Mouse (Mus musculus) midbrain, embryonic 11.5 days (tissue): Measurements from ENCODE around the gene Fam124a. TPM values are rescaled to one million over a fixed set of nuclear protein-coding genes. Genes with fewer than 3 reads are reported as not detected.
"Not testable (repeated sequence)": the region's sequence is repeated elsewhere in the genome, so short reads cannot be mapped to it uniquely, and the experiment has no call there.

Source experiments
- ATAC-seq: fragments of 200-750 bp; cut with Nextera tagmentation; 2 replicates; pipeline ENCODE4 v1.8.0; 2017; ENCODE audit warnings: moderate TSS enrichment, moderate library complexity; ENCODE audit not compliant: low FRiP score
- DNase-seq: peaks from one replicate; pipeline ENCODE4 v3.0.0; 2015; ENCODE audit warnings: low spot score; ENCODE audit errors: missing footprints
- H3K27ac ChIP-seq: fragments of 300-500 bp; sonication (generic); 2 replicates; pipeline ENCODE4 v1.5.1; 2014; ENCODE audit warnings: low read depth, low read length
- H3K27me3 ChIP-seq: fragments of 300-500 bp; sonication (generic); 2 replicates; pipeline ENCODE4 v1.6.1; 2014; ENCODE audit warnings: mild to moderate bottlenecking, low read length, moderate library complexity, mixed read lengths; ENCODE audit not compliant: control insufficient read depth, insufficient read depth
- H3K36me3 ChIP-seq: fragments of 300-500 bp; sonication (generic); 2 replicates; pipeline ENCODE4 v1.6.1; 2014; ENCODE audit warnings: mild to moderate bottlenecking, low read length, moderate library complexity, mixed read lengths; ENCODE audit not compliant: control insufficient read depth, insufficient read depth
- H3K4me1 ChIP-seq: fragments of 300-500 bp; sonication (generic); 2 replicates; pipeline ENCODE4 v1.6.1; 2014; ENCODE audit warnings: low read length; ENCODE audit not compliant: control insufficient read depth, insufficient read depth
- H3K4me2 ChIP-seq: fragments of 300-500 bp; sonication (generic); 2 replicates; pipeline ENCODE4 v1.6.1; 2014; ENCODE audit warnings: mild to moderate bottlenecking, moderate library complexity
- H3K4me3 ChIP-seq: fragments of 300-500 bp; sonication (generic); 2 replicates; pipeline ENCODE4 v1.5.1; 2014; ENCODE audit warnings: low read depth, low read length
- H3K9ac ChIP-seq: fragments of 300-500 bp; sonication (generic); 2 replicates; pipeline ENCODE4 v1.6.1; 2014; ENCODE audit warnings: low read length
- H3K9me3 ChIP-seq: fragments of 300-500 bp; sonication (generic); 2 replicates; pipeline ENCODE4 v1.6.1; 2016; ENCODE audit warnings: low read length; ENCODE audit not compliant: control insufficient read depth
- WGBS: fragments of 180-500 bp; shearing (Covaris S2); extraction: QIAGEN DNeasy Blood & Tissue Kit; methylation state at CpG from one replicate; pipeline ENCODE4 v1.1.7; 2014; 5-methylcytosine and 5-hydroxymethylcytosine counted together
- polyA plus RNA-seq: library from polyadenylated mRNA; unstranded; fragments of >200 nt; fragmentation: Nextera tagmentation; extraction: Ambion mirVana; gene quantifications from 2 replicates; pipeline ENCODE4 v1.2.1, GENCODE M21; 2014

Gene Fam124a
- polyA plus RNA-seq, 1 experiment from 2014 or later = 2.6 TPM

GRCm38 (mm10) chr14:62563679-62564078, 8.1 kb downstream of the Fam124a start:
- no peak for DNase-seq
- no peak overlapping the region for H3K4me2 ChIP-seq
- H3K27ac ChIP-seq = no peak overlapping the region
- no peak overlapping the region for H3K9ac ChIP-seq
- WGBS = 93% methylated on average over 7 of the region's 7 CpGs
- H3K36me3 ChIP-seq = no peaks in the 10 kb centered on the region
- H3K4me1 ChIP-seq = peaks cover 3% of the 10 kb centered on the region; the same call in 1 of the 2 replicates
- no peak for ATAC-seq
- H3K27me3 ChIP-seq = no peaks in the 10 kb centered on the region; the same call in 1 of the 2 replicates
- H3K9me3 ChIP-seq = no peaks in the 10 kb centered on the region
- H3K4me3 ChIP-seq = no peak overlapping the region

GRCm38 (mm10) chr14:62566821-62567220, 11.3 kb downstream of the Fam124a start, which contains the start of gene Gm4131:
Gene Gm4131, minus strand, starts transcription at chr14:62566921.
- H3K4me2 ChIP-seq, H3K9ac ChIP-seq, H3K4me1 ChIP-seq, H3K4me3 ChIP-seq, ATAC-seq, H3K9me3 ChIP-seq, DNase-seq, H3K36me3 ChIP-seq, H3K27ac ChIP-seq, H3K27me3 ChIP-seq: not testable (repeated sequence)
- 71% methylated on average over 9 of the region's 9 CpGs for WGBS

GRCm38 (mm10) chr14:62569463-62569862, 13.9 kb downstream of the Fam124a start:
- Histone ChIP-seq H3K4me3 (no peak overlapping the region), H3K4me2 (no peak overlapping the region), H3K27ac (no peak overlapping the region), H3K27me3 (no peaks in the 10 kb centered on the region; the same call in 1 of the 2 replicates), H3K9me3 (no peaks in the 10 kb centered on the region), H3K36me3 (no peaks in the 10 kb centered on the region), H3K9ac (no peak overlapping the region), H3K4me1 (0 out of 2 replicates have a peak, but pooled peaks cover 2% of the 10 kb centered on the region)
- WGBS = 90% methylated on average over 5 of the region's 5 CpGs
- ATAC-seq (no peak), DNase-seq (no peak)

- Histone ChIP-seq H3K4me2 (no peak overlapping the region), H3K4me3 (no peak overlapping the region), H3K27ac (no peak overlapping the region), H3K9me3 (no peaks in the 10 kb centered on the region), H3K4me1 (0 out of 2 replicates have a peak, but pooled peaks cover 2% of the 10 kb centered on the region), H3K9ac (no peak overlapping the region), H3K27me3 (no peaks in the 10 kb centered on the region; the same call in 1 of the 2 replicates), H3K36me3 (no peaks in the 10 kb centered on the region)
- ATAC-seq = no peak
- DNase-seq = no peak
- WGBS = 73% methylated on average over 4 of the region's 4 CpGs
Observed at GRCm38 (mm10) chr14:62570299-62570698, 14.8 kb downstream of the Fam124a start.

GRCm38 (mm10) chr14:62573454-62573853, 17.9 kb downstream of the Fam124a start:
- Histone ChIP-seq H3K4me2 (no peak overlapping the region), H3K9ac (no peak overlapping the region)

GRCm38 (mm10) chr14:62574906-62575305, 19.4 kb downstream of the Fam124a start:
- no peak overlapping the region for H3K4me2 ChIP-seq
- H3K36me3 ChIP-seq = no peaks in the 10 kb centered on the region
- H3K4me3 ChIP-seq = no peak overlapping the region
- DNase-seq = no peak
- H3K4me1 ChIP-seq = 0 out of 2 replicates have a peak, but pooled peaks cover 2% of the 10 kb centered on the region
- ATAC-seq = no peak
- no peaks in the 10 kb centered on the region; the same call in 1 of the 2 replicates for H3K27me3 ChIP-seq
- H3K9me3 ChIP-seq = no peaks in the 10 kb centered on the region
- no peak overlapping the region for H3K9ac ChIP-seq
- WGBS = 74% methylated on average over 6 of the region's 6 CpGs
- H3K27ac ChIP-seq = no peak overlapping the region

More at GRCm38 (mm10) chr14:62573454-62573853, 17.9 kb downstream of the Fam124a start:
- H3K4me1 ChIP-seq = 0 out of 2 replicates have a peak, but pooled peaks cover 2% of the 10 kb centered on the region
- H3K27ac ChIP-seq = no peak overlapping the region
- 0% methylated on average over 2 of the region's 3 CpGs for WGBS
- DNase-seq (no peak), ATAC-seq (no peak)
- H3K36me3 ChIP-seq = no peaks in the 10 kb centered on the region
- no peaks in the 10 kb centered on the region; the same call in 1 of the 2 replicates for H3K27me3 ChIP-seq
- no peaks in the 10 kb centered on the region for H3K9me3 ChIP-seq
- no peak overlapping the region for H3K4me3 ChIP-seq

GRCm38 (mm10) chr14:62575862-62576261, 20.3 kb downstream of the Fam124a start:
- H3K4me3 ChIP-seq = no peak overlapping the region
- no peak overlapping the region for H3K27ac ChIP-seq
- WGBS = 63% methylated on average over 8 of the region's 8 CpGs
- 0 out of 2 replicates have a peak, but pooled peaks cover 2% of the 10 kb centered on the region for H3K4me1 ChIP-seq
- ATAC-seq = no peak
- no peak overlapping the region for H3K4me2 ChIP-seq
- H3K27me3 ChIP-seq = no peaks in the 10 kb centered on the region; the same call in 1 of the 2 replicates
- no peak overlapping the region for H3K9ac ChIP-seq
- DNase-seq = no peak
- H3K36me3 ChIP-seq = no peaks in the 10 kb centered on the region
- H3K9me3 ChIP-seq = no peaks in the 10 kb centered on the region

- Histone ChIP-seq H3K4me2 (no peak overlapping the region), H3K9ac (no peak overlapping the region), H3K27me3 (no peaks in the 10 kb centered on the region), H3K27ac (peak overlapping the region; percentile 82), H3K9me3 (no peaks in the 10 kb centered on the region), H3K4me1 (peaks cover 39% of the 10 kb centered on the region), H3K4me3 (no peak overlapping the region), H3K36me3 (no peaks in the 10 kb centered on the region)
- DNase-seq (no peak), ATAC-seq (no peak)
- WGBS = 78% methylated on average over 3 of the region's 3 CpGs
Observed at GRCm38 (mm10) chr14:62580945-62581344, 25.4 kb downstream of the Fam124a start.

GRCm38 (mm10) chr14:62581768-62582167, 26.2 kb downstream of the Fam124a start:
- H3K4me1 ChIP-seq = peaks cover 39% of the 10 kb centered on the region
- H3K27me3 ChIP-seq = no peaks in the 10 kb centered on the region
- no peak overlapping the region for H3K4me3 ChIP-seq
- peak; percentile 51; the same call in 1 of the 2 replicates for ATAC-seq
- WGBS = 22% methylated on average over 9 of the region's 9 CpGs
- H3K27ac ChIP-seq = peak overlapping the region; percentile 82
- peak; percentile 89 for DNase-seq
- H3K4me2 ChIP-seq = no peak overlapping the region
- H3K9me3 ChIP-seq = no peaks in the 10 kb centered on the region
- H3K9ac ChIP-seq = peak overlapping the region; percentile 30; the same call in 1 of the 2 replicates
- H3K36me3 ChIP-seq = no peaks in the 10 kb centered on the region
